Mouse (Mus musculus): Measurements from ENCODE around the gene Frmpd4. TPM values are rescaled to one million over a fixed set of nuclear protein-coding genes. Genes with fewer than 3 reads are reported as not detected.

Gene Frmpd4
- total RNA-seq (2015) (0.13 TPM in 1 of 2 replicates, not detected in the other), total RNA-seq (2017) (not detected in 2 replicates)

DNA sequence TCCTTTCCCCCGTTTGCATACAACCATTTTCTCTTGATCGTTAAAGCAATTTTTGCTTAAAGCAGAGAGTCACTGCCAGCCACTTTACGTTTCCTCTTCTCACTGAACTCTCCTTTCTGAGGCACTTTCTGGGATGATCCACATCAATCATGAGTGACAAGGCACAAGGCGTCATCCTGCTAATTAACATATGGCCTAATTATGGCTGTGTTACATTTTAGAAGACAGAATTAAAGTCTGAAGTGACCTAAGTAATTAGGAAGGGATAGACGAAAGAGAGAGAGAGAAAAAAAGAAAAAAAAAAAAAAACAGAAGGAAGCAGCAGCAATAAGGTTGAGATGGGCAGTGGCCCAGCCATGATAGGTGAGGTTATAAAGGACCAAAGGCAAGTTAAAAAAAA, at the start of gene Frmpd4:
TSS of gene Frmpd4 (minus strand) at position 101 of the 400 bp plus-strand sequence.
- ATAC-seq (ENCODE audit: poor library complexity, severe bottlenecking) = no peak

DNA sequence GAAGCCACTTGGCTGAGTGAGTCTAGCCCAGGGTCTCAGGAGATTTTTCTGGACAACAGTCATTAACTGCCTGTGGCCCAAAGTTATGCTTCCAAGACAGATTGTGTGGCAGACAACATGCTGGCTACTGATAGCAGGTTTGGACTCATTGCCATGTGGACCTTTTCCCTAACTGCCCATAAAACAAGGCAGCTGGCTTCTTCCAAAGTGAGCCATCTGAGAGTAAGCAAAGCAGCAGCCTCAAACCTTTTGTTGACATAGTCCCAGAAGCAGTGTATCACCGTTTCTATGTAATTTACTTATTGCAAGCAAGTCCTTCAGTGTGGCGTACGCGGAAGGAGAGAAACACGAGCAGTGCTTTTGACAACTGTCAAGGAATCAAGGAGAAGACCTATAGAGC, 18.2 kb upstream of the Frmpd4 start:
- ATAC-seq (ENCODE audit: poor library complexity, severe bottlenecking) = no peak

DNA sequence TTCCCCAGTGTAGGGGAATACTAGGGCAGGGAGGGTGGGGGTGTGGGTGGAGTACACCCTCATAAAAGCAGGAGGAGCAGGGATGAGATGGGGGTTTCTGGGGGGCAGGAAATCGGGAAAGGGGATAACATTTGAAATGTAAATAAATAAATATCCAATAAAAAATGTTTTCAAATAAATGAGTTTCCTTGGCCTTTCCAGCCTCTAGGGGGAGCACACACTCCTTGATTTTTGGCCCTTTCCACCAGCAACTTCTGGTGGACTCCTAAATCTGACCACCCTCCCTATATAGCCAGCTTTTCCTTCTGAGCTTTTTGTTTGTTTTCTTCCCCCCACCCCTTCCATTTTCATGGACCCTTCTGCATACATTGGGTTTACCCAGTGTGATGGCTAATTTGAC, 7.3 kb upstream of the Frmpd4 start:
- no peak for ATAC-seq (ENCODE audit: poor library complexity, severe bottlenecking)

DNA sequence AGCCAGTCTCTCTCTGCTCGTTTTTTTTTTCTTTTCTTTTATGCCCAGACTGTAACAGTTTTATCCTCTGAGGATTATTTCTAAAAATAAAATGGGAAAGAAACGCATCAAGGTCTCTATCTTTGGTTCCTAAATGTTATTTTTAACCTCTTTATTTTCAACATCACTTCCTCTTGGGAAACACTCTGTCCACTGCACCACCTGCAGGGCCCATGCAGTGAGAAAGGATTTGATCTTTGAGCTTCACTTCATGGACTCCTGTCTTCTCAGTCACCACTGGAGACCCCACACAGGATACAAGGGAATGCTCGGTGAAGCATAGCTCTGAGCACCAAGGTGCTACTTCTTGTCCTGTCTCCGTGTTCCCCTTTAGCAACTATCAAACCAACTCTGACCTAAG, 5.2 kb downstream of the Frmpd4 start:
- ATAC-seq (ENCODE audit: poor library complexity, severe bottlenecking) = peak; percentile 47; the same call in 1 of the 2 replicates

DNA sequence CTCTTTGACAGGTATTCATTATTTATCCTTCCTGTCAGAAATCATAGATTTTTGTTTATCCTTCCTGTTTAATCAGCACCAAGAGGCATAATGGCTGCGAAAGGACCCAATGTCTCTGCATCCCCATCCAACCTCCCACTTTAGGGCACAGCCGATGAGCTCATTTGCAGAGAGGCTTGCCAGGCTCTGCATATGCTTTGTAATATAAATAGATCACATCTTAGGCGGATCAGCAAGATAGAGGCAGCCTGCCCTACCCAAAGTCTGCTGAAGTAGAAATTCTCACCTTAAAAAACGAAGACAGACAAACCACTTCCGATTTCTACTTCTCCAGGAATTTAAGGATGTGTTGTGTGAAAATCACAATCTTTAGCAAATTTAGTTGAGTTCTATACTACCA, 7.8 kb downstream of the Frmpd4 start:
- no peak for ATAC-seq (ENCODE audit: poor library complexity, severe bottlenecking)

DNA sequence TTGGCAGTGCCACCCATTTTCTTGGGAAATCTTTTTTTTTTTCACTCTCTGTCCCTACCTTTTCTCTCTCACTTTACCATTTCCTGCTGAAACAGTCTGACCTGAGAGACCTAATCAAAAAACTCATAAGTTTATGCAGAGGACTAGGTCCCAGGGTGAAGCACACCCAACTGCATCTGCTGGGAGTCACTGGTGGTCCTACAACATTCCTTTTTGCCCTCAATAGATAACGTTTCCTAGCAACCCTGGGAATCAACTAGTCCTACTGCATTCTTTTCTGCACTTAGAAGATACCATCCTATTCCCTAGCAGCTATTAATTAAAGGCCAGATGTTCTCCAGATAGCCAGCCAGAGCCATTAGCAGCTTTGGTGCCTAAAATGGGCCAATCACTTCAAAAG, 71.8 kb downstream of the Frmpd4 start:
- no peak for ATAC-seq (ENCODE audit: poor library complexity, severe bottlenecking)

DNA sequence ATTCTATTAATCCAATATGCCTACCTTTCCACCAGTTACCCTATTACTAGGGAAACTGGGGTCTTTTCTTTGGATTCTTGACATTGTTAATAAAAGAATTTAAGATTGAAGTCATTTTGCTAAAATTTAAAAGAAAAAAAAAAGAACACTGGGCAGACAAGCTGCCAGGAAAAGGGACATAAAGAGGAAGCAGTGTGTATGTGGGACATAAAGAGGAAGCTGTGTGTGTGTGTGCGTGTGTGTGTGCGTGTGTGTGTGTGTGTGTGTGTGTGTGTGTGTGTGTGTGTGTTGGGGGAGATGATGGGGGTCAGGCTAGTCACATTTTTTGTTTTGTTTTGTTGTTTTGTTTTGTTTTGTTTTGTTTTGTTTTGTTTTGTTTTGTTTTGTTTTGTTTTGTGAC, 121.8 kb downstream of the Frmpd4 start:
- peak; percentile 70 for ATAC-seq (ENCODE audit: poor library complexity, severe bottlenecking)

DNA sequence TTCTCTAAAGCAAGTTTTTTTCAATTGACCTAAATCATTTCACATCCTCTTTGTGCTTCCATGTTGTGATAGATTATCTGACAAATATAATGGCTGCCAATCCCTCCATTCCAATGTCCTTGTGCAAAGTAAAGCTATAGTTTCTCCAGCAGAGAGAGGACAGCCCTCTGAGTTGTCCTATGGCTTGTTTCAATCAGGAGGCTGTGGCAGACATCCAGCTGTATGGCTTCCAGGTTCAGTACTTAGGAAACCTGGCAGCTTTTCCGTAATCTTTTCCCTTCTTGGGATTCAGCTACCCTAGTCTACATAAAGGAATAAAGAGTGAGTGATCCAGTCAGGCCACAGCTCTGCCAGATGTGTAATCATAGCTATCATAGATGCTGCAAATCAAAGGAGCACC, 145.8 kb downstream of the Frmpd4 start:
- ATAC-seq (ENCODE audit: poor library complexity, severe bottlenecking) = no peak

DNA sequence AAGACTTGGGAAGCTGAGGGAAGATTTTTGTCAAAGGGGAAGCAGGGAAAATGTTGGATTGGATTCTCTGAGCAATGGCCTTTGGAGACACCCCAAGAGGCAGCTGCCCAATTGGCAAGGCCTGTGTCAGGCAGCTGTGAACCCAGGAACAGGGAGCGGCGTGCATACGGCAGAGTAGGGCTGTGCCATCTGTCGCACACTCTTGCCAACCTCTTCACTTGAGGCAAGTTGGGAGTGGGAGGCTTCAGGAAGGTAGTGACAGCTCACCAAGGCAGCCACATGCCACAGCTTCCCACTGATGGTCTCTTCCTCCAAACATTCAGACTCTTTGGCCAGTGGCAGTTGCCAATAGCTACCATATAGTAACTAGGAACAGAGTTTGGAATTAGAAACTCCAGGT, 147.2 kb downstream of the Frmpd4 start:
- ATAC-seq (ENCODE audit: poor library complexity, severe bottlenecking) = no peak

DNA sequence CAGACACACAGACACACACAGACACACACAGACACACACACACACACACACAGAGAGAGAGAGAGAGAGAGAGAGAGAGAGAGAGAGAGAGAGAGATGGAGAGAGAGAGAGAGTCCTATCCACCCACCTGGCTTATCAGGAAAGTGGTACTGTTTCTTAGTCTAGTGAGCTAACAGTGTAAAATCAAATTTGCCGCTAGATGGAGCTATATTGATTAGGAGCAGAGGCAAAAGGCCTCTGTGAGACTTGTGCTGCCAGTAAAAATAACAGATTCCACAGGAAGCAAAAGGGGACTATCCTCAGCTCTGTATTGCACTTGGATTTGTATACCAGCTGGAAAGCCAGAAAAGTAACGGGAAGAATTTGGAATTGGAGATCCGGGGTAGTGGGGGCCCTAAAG, 161.6 kb downstream of the Frmpd4 start:
- ATAC-seq (ENCODE audit: poor library complexity, severe bottlenecking) = peak; percentile 56; the same call in 1 of the 2 replicates

DNA sequence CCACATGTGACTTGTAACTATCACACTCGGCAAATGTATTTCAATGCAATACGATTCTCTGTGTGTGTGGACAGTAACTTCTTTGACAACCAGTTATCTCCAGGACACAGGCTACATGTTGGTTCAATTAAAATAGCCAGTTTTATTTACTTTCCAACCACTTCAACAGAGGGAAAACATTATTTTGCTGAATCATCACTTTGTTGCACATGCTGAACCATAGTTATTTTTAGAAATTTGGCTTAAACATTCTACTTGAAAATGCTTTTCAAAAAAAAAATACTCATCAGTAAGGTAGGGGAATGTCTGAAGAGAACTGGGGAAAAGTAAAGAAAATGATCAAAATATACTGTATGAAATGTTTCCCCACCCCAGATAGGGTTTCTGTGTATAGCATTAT, 173.5 kb downstream of the Frmpd4 start:
- no peak for ATAC-seq (ENCODE audit: poor library complexity, severe bottlenecking)

DNA sequence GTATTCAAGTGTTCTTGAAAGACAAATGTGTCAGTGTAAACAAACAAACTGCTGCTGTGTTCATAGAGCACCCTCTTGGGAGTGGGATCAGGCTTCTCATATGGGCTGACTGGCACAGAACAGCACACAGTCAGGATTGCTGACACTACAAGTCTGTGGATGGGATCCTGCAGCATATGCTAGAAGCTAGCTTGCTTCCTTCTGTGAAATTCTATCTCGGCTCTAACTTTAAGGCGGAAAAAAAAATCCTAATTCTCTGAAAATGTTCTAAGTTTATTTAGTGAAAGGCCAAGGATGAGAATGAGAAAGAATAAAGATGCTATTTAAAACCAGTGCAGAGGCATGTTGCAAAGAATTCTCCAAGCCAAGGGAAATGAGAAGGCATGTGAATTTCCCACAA, 226.6 kb downstream of the Frmpd4 start:
- ATAC-seq (ENCODE audit: poor library complexity, severe bottlenecking) = no peak

DNA sequence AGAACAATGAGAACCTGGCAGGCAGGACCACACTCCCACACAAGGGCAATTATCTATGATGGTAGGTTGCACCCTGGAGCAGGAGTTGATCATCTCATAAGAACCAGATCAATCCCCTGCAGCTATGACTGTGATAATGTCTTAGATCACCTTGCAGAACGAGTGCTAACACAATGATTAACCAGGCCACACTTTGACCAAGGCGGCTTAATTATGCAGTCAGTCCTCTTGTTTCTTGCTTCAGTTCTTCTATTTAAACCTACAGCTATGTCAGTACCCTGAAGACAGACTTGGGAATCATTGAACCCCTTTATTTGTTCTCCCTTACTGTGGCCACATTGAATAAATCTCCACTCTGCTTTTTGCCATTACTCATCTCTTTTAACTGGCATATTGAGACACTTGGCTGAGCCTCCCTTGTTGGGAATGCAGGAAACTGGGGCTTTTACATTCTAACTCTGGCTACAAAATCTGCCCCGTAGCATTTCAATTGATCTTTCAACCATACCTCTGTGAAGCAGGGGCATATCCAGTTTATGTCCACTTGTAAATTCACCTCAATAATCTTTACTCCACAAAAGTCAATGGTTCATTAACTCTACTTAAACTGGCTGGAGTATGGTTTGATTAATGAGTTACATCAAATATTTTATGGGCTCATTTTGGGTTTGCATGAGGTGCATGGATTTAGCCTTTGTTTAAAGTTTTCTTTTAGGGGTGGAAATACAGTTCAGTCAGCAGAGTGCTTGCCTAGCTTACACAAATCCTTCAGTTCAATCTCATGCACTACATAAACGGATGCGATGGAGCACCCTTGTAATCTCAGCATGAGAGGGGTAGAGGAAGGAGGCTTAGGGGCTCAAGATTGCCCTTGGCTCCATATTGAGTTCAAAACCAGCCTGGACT, 227.5 kb downstream of the Frmpd4 start:
- no peak for ATAC-seq (ENCODE audit: poor library complexity, severe bottlenecking)

DNA sequence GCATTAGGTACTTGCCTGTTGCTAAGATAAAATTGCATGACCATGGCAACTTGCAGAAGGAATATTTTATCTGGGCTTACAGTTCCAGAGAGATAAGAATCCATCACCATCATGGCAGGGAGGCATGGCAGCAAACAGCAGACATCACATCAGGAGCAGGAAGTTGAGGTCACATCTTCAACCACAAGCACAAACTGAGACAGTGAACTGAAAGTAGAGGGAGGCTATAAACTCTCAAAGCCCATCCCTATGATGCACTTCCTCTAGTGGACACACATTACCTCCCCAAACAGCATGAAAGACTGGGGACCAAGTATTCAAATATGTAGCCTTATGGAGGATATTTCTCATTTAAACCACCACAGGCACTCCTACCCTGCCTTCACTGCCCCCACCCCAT, 238.8 kb downstream of the Frmpd4 start:
- peak; percentile 47; the same call in 1 of the 2 replicates for ATAC-seq (ENCODE audit: poor library complexity, severe bottlenecking)

DNA sequence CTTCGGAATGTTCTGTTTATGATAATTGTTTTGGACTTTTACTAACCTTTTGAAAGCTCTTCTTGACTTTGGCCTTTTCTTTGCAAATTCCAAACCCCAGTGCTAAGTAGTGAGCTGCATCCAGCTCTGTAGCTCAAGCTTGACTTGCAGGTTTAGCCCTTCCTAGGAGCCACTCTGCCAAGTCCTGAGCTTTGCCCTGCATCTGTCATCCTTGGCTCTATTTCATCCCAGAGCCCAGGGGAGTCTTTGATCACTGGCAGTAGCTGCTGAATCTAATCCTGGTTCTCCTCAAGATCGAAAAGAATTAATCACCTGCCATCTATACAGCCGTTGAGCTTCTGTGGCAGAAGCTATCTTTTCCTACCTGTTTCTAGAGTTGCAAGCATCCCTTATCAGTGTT, 251.9 kb downstream of the Frmpd4 start:
- ATAC-seq (ENCODE audit: poor library complexity, severe bottlenecking) = no peak

DNA sequence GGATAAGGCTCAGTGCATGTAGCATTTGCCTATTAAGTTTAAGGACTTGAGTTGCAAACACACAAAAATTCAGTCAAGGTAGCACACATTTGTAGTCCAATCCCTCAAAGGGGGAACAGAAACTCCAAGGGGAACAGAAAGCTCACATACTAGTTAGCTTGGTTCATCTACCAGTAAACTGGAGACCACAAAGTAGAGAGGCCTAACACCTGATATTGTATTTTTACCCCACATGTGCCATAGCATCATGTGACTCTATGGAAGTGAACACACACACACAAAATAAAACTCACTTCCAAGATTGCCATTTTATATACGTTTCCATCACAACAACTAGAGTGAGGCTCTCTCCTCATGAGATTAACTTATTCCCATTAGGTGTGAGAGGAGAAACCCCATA, 264.9 kb downstream of the Frmpd4 start:
- ATAC-seq (ENCODE audit: poor library complexity, severe bottlenecking) = peak; percentile 35; the same call in 1 of the 2 replicates

DNA sequence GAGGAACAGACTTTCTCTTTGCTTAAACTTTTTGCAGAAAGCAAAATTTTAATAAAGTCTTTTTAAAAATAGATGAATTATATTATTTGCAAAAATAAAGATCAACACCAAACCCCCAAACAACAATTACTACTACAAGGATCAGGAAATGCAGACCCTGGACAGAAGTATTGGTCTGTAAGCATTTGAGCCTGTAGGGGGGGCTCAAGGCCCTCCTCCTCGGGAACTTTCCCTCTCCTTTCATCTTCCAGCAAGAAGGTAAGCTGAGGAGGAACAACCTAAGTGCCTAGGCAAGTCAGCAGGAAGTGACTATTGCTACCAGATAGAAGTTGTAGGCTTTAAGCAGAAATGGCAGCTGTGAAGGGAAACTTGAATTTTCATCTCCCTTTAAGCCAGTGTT, 266.9 kb downstream of the Frmpd4 start:
- ATAC-seq (ENCODE audit: poor library complexity, severe bottlenecking) = no peak

DNA sequence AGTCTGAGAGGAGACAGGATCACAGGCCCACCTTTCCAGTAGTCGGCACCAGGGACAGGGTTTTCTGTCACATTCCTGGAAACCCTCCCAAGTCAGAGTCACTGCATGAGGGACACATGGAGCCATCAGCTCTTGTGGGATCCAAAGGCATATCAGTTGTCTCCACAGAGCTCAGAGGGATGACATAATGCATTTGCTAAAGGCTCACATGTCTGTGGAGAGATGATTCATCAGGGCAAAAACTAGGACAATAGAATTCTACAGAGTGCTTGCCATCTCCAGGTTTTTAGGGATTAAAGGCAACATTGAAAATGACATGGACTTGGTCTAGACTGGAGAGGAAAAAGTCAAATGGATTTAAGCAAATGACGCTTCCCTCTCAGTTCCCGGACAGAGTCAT, 284.5 kb downstream of the Frmpd4 start:
- ATAC-seq (ENCODE audit: poor library complexity, severe bottlenecking) = no peak

DNA sequence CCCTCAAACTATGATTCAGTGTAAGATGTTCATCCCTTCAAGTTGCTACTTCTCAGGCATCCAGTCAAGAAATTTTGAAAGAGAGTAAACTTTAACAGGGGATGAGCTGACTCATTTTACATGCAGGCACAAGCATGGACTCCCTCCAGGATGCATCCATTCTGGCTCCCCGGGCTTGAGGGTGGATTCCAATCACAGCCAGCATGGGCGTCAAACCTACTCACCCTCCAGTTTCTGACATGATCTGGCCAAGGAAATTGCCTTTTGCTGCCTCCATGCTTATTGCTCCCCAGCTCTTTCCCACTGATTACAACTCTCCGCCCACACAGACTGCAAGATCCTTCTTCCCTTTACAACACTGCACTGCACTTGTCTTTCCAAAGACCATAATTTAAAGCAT, 370.0 kb downstream of the Frmpd4 start:
- no peak for ATAC-seq (ENCODE audit: poor library complexity, severe bottlenecking)

DNA sequence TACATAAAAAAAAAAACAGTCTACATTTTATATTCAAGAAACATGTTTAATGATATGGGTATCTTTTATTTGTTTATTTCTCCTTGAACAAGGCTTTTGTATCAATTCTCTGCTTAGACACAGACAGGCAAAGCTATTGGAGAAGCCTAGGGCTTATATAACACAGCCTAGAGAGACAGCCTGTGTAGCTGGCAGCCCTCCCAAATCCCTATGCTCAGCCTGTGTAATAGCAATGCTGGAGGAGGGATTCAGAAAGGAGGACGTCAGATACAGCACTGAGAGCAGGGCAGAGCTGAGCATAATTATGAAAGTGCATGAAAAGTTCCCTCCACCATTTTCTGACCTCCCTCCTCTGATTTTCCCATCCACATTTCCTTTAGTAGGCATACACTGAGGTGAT, 385.1 kb downstream of the Frmpd4 start:
- ATAC-seq (ENCODE audit: poor library complexity, severe bottlenecking) = no peak

DNA sequence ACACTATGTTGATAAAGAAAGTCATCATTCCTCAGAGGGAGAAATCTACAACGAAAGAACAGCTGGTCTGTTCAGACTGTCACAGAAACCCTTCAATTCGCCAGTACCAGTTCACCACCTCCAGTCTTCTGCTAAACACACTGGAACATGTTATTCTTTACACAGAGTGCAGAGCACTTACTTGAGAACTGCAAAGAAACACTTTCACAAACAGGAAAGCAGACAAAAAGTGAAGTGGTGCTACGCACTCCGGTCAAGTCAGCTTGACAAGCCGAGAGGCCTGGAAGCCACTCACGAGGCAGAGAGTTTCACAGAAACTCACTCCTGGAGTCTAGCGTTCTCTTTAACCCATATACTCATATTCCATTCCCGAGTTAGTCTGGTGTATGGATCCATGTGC, 387.5 kb downstream of the Frmpd4 start:
- ATAC-seq (ENCODE audit: poor library complexity, severe bottlenecking) = no peak

DNA sequence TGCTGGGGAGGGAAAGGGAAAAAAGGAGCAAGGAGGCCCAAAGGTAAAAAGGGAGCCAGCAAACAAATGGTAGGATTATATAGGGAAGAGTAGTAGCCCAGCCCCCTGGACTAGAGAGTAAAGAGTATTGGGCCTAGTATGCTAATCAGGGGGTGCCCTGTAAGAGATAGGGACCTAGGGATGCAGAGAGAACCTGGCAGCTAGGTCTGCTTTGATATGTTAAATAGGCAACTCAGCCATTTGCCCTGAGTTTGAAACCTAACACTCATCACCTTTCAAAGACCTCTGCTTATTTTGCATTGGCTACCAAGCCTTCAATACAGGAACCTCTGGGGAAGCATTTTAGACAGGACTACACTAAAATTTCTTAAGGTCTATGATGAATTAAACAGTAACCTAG, 414.0 kb downstream of the Frmpd4 start:
- no peak for ATAC-seq (ENCODE audit: poor library complexity, severe bottlenecking)

DNA sequence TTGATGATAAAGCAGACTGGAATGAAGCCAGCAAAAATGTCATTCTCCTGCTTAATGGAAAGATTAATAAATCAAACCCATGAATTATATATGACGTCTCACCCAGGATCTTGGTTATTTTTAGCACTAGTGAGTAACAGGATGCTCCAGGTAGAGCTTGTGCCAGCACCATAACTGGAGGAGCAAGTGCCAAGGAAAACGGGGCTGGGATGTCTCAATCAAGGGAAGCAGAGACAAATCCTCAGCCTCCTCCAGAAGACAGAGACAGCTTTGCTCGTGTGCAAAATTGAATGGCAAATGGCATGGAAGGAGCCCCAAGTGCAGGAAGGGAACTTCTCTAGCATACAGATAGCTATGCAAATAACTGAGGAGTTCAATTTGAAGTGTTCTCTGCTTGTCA, 418.2 kb downstream of the Frmpd4 start:
- ATAC-seq (ENCODE audit: poor library complexity, severe bottlenecking) = no peak
